ENCODE assay signal across 13 mouse cellular contexts in genomic region chr10:59589856-59590255, GRCm38 (mm10). TPM values are rescaled to one million over a fixed set of nuclear protein-coding genes. Genes with fewer than 3 reads are reported as not detected.
DNase-seq lines count a peak whose midpoint lies in the region; ATAC-seq lines count a peak whose summit lies in the region.
"Had no signal": no experiment of that assay in that cellular context is flagged by ENCODE, and none has a peak within 500 bp of the region (broad histone marks: within the 10 kb centered on the region; RNA-seq: fewer than 3 reads in every experiment).

No protein-coding gene starts in this region.

- peaks cover 23% of the 10 kb centered on the region; the same call in 1 of the 2 replicates for H3K4me1 ChIP-seq in heart, embryonic 13.5 days
- peaks cover 12% of the 10 kb centered on the region for H3K4me1 ChIP-seq in liver, embryonic 13.5 days (replicated peaks)
- 0 out of 2 replicates have a peak, but pooled peaks cover 3% of the 10 kb centered on the region for H3K4me1 ChIP-seq in kidney, embryonic 14.5 days (ENCODE audit: control insufficient read depth, insufficient read depth, low read length)
- H3K4me1 ChIP-seq: hindbrain, embryonic 10.5 days had no signal

- intact Hi-C loops in heart, postnatal 10 days (cut with DNase I) = no loop called here

- no peaks in the 10 kb centered on the region for H3K27me3 ChIP-seq in heart, embryonic 13.5 days (replicated peaks)
- no peaks in the 10 kb centered on the region for H3K27me3 ChIP-seq in liver, embryonic 13.5 days
- no peaks in the 10 kb centered on the region for H3K27me3 ChIP-seq in kidney, embryonic 14.5 days (ENCODE audit: control insufficient read depth, insufficient read depth, low read length)

- peak overlapping the region; percentile 22; the same call in 1 of the 2 replicates for H3K4me3 ChIP-seq in heart, embryonic 13.5 days
- H3K4me3 ChIP-seq in liver, embryonic 13.5 days (replicated peaks) = peak overlapping the region; percentile 15; the same call in 1 of the 2 replicates
- no peak overlapping the region for H3K4me3 ChIP-seq in kidney, embryonic 14.5 days (ENCODE audit: low read length)
- H3K4me3 ChIP-seq: hindbrain, embryonic 10.5 days had no signal

- no peaks in the 10 kb centered on the region; the same call in 1 of the 2 replicates for H3K36me3 ChIP-seq in heart, embryonic 13.5 days
- no peaks in the 10 kb centered on the region for H3K36me3 ChIP-seq in liver, embryonic 13.5 days
- H3K36me3 ChIP-seq in kidney, embryonic 14.5 days (ENCODE audit: control insufficient read depth, insufficient read depth, low read length) = no peaks in the 10 kb centered on the region
- H3K36me3 ChIP-seq: hindbrain, embryonic 10.5 days had no signal

- ATAC-seq in heart, embryonic 13.5 days (ENCODE audit: extremely low read depth, insufficient number of reproducible peaks, low FRiP score, low TSS enrichment) = no peak
- ATAC-seq in liver, embryonic 13.5 days (ENCODE audit: low read depth) = no peak
- peak; percentile 72 for ATAC-seq in megakaryocyte, adult 5-6 weeks (ENCODE audit: poor library complexity, severe bottlenecking)
- no peak for ATAC-seq in kidney, embryonic 14.5 days (ENCODE audit: low FRiP score, low TSS enrichment)
- ATAC-seq: forebrain, postnatal 0 days had no signal

- no peak for DNase-seq in heart, postnatal 10 days
- DNase-seq in CD4-positive, CD25-positive, alpha-beta regulatory T cell, adult 2 months (ENCODE audit: low read depth, low spot score) = peak; percentile 38
- DNase-seq in liver, embryonic 13.5 days = no peak
- no peak for DNase-seq in natural killer cell, adult 2 months (ENCODE audit: low spot score in 2 of 2)
- no peak for DNase-seq in embryo, embryonic 11 days
- DNase-seq: forebrain, postnatal 0 days; kidney, adult 2 months had no signal

- H3K9ac ChIP-seq in heart, embryonic 13.5 days = 0 out of 2 replicates have a peak overlapping the region, but pooled peaks have one; percentile 28
- peak overlapping the region; percentile 38; the same call in 1 of the 2 replicates for H3K9ac ChIP-seq in liver, embryonic 13.5 days
- H3K9ac ChIP-seq in kidney, embryonic 14.5 days (ENCODE audit: low read depth, low read length) = no peak overlapping the region
- H3K9ac ChIP-seq: forebrain, postnatal 0 days had no signal

- WGBS in heart, embryonic 13.5 days = 60% methylated on average over 13 of the region's 13 CpGs
- WGBS in liver, embryonic 13.5 days (ENCODE audit: insufficient replicate concordance) = 49% methylated on average over 13 of the region's 13 CpGs
- WGBS in kidney, embryonic 14.5 days = 88% methylated on average over 13 of the region's 13 CpGs

- no peaks in the 10 kb centered on the region for H3K9me3 ChIP-seq in heart, embryonic 13.5 days
- H3K9me3 ChIP-seq in liver, embryonic 13.5 days (replicated peaks) = no peaks in the 10 kb centered on the region
- H3K9me3 ChIP-seq in kidney, embryonic 14.5 days (ENCODE audit: control insufficient read depth, low read length) = no peaks in the 10 kb centered on the region
- H3K9me3 ChIP-seq: hindbrain, embryonic 10.5 days had no signal

- peak overlapping the region; percentile 50 for H3K4me2 ChIP-seq in heart, embryonic 13.5 days
- peak overlapping the region; percentile 49 for H3K4me2 ChIP-seq in liver, embryonic 13.5 days
- no peak overlapping the region for H3K4me2 ChIP-seq in kidney, embryonic 14.5 days (replicated peaks; ENCODE audit: low read depth, low read length)
- H3K4me2 ChIP-seq: midbrain, embryonic 11.5 days had no signal

- H3K27ac ChIP-seq in heart, embryonic 13.5 days (replicated peaks) = no peak overlapping the region
- H3K27ac ChIP-seq in liver, embryonic 13.5 days = no peak overlapping the region
- H3K27ac ChIP-seq in kidney, embryonic 14.5 days (ENCODE audit: low read depth, low read length) = no peak overlapping the region
- H3K27ac ChIP-seq: hindbrain, embryonic 10.5 days had no signal

RNA-seq across cellular contexts. Expression of gene Gm10322, which starts 26.0 kb away (rescaled TPM):
- polyA plus RNA-seq in heart, embryonic 13.5 days (2015; fragmentation: Nextera tagmentation; extraction: Ambion mirVana) = not detected in 2 replicates
- not detected for total RNA-seq in heart, postnatal 10 days (2021)
- polyA plus RNA-seq in liver, embryonic 13.5 days (2015; fragmentation: Nextera tagmentation; extraction: Ambion mirVana) = not detected in 2 replicates
- total RNA-seq in megakaryocyte, adult 5-6 weeks (2015) = not detected in 2 replicates
- not detected in 2 replicates for total RNA-seq in megakaryocyte, adult 5-6 weeks (2017)
- not detected in 2 replicates for polyA plus RNA-seq in kidney, embryonic 14.5 days (2014; fragmentation: Nextera tagmentation; extraction: Ambion mirVana)
- total RNA-seq: forebrain, postnatal 0 days had no signal
- polyA plus RNA-seq: embryonic facial prominence, embryonic 11.5 days; forebrain, postnatal 0 days; hindbrain, embryonic 10.5 days; kidney, adult 2 months; midbrain, embryonic 11.5 days had no signal

RNA-seq across cellular contexts. Expression of gene Mcu, which starts 26.6 kb away (rescaled TPM):
- 24.9 and 25.6 TPM in 2 replicates for polyA plus RNA-seq in heart, embryonic 13.5 days (2015; fragmentation: Nextera tagmentation; extraction: Ambion mirVana)
- 10 to 100 TPM; 23.9 to 24.3 TPM for total RNA-seq in heart, postnatal 10 days (2021)
- 10.6 and 13.6 TPM in 2 replicates for polyA plus RNA-seq in liver, embryonic 13.5 days (2015; fragmentation: Nextera tagmentation; extraction: Ambion mirVana)
- 16.7 and 17.0 TPM in 2 replicates for total RNA-seq in megakaryocyte, adult 5-6 weeks (2015)
- total RNA-seq in megakaryocyte, adult 5-6 weeks (2017) = 26.3 and 28.6 TPM in 2 replicates
- polyA plus RNA-seq in kidney, embryonic 14.5 days (2014; fragmentation: Nextera tagmentation; extraction: Ambion mirVana) = 34.4 and 36.0 TPM in 2 replicates
